Mouse (Mus musculus): ENCODE measurements at regions not wholly inside any gene's neighbourhood (a gene's known extent, or its start where the extent isn't known, plus 50 kb on each side); places are given as distances from the start of the nearest gene placed in this dataset.

GRCm38 (mm10) chr9:88259627-88260026 is 67.4 kb upstream of the Nt5e start:
- no peaks in the 10 kb centered on the region for H3K9me3 ChIP-seq (replicated peaks; ENCODE audit: low read length)
- no peak overlapping the region for H3K27ac ChIP-seq (ENCODE audit: insufficient read depth, low read depth)
- H3K4me2 ChIP-seq (ENCODE audit: insufficient read depth, low read depth, poor library complexity, severe bottlenecking) = no peak overlapping the region
- no peaks in the 10 kb centered on the region for H3K27me3 ChIP-seq (replicated peaks)
- DNase-seq (ENCODE audit: extremely low read depth) = no peak
- H3K4me1 ChIP-seq (ENCODE audit: control insufficient read depth in 1 of 2, insufficient read depth in 2 of 2) = no peaks in the 10 kb centered on the region
- H3K9ac ChIP-seq (ENCODE audit: insufficient read depth, low read depth) = no peak overlapping the region
- no peaks in the 10 kb centered on the region for H3K36me3 ChIP-seq (replicated peaks in 1 of 2; ENCODE audit: control insufficient read depth in 1 of 2, insufficient read depth in 1 of 2, low read length in 1 of 2)
- TF ChIP-seq CTCF (conservative IDR thresholded peaks at IDR 0.05 in 1 of 2, IDR thresholded peaks at IDR 0.05 in 1 of 2; ENCODE audit: low read depth in 2 of 2, low read length in 2 of 2) (no peak), MAZ (IDR thresholded peaks at IDR 0.05; ENCODE audit: low read depth, low read length) (no peak), CHD2 (IDR thresholded peaks at IDR 0.05; ENCODE audit: low read length) (no peak), ZMIZ1 (IDR thresholded peaks at IDR 0.05; ENCODE audit: low read depth, low read length) (no peak), ZNF384 (IDR thresholded peaks at IDR 0.05; ENCODE audit: low read depth, low read length) (no peak), TCF12 (IDR thresholded peaks at IDR 0.05; ENCODE audit: low read depth, low read length) (no peak), MXI1 (IDR thresholded peaks at IDR 0.05; ENCODE audit: low read depth, low read length) (no peak), BHLHE40 (IDR thresholded peaks at IDR 0.05; ENCODE audit: low read depth, low read length) (no peak)
- dilution Hi-C loops (cut with MboI; ENCODE audit: extremely low pct_ligation_motif_present, extremely low pct_unique_long_range_greater_than_20kb, low sequenced_read_pairs) = no loop called here
- H3K79me2 ChIP-seq (replicated peaks; ENCODE audit: control insufficient read depth, extremely low read depth, insufficient read depth, poor library complexity, severe bottlenecking) = no peaks in the 10 kb centered on the region
- in situ Hi-C loops (cut with MboI; ENCODE audit: low pct_ligation_motif_present, low pct_unique_long_range_greater_than_20kb, low sequenced_read_pairs) = no loop called here
- H3K4me3 ChIP-seq (replicated peaks in 1 of 3; ENCODE audit: low read depth in 2 of 3, low read length in 2 of 3, poor library complexity in 1 of 3) = no peak overlapping the region

GRCm38 (mm10) chr9:88260072-88260635 is 66.8 kb upstream of the Nt5e start:
- H3K4me2 ChIP-seq (ENCODE audit: insufficient read depth, low read depth, poor library complexity, severe bottlenecking) = no peak overlapping the region
- H3K4me1 ChIP-seq (ENCODE audit: control insufficient read depth in 1 of 2, insufficient read depth in 2 of 2) = no peaks in the 10 kb centered on the region
- H3K36me3 ChIP-seq (replicated peaks in 1 of 2; ENCODE audit: control insufficient read depth in 1 of 2, insufficient read depth in 1 of 2, low read length in 1 of 2) = no peaks in the 10 kb centered on the region
- H3K27me3 ChIP-seq (replicated peaks) = no peaks in the 10 kb centered on the region
- H3K79me2 ChIP-seq (replicated peaks; ENCODE audit: control insufficient read depth, extremely low read depth, insufficient read depth, poor library complexity, severe bottlenecking) = no peaks in the 10 kb centered on the region
- no peaks in the 10 kb centered on the region for H3K9me3 ChIP-seq (replicated peaks; ENCODE audit: low read length)
- in situ Hi-C loops (cut with MboI; ENCODE audit: low pct_ligation_motif_present, low pct_unique_long_range_greater_than_20kb, low sequenced_read_pairs) = no loop called here
- dilution Hi-C loops (cut with MboI; ENCODE audit: extremely low pct_ligation_motif_present, extremely low pct_unique_long_range_greater_than_20kb, low sequenced_read_pairs) = no loop called here
- TF ChIP-seq BHLHE40 (IDR thresholded peaks at IDR 0.05; ENCODE audit: low read depth, low read length) (no peak), ZKSCAN1 (IDR thresholded peaks at IDR 0.05; ENCODE audit: borderline replicate concordance, low read depth, low read length) (no peak), EP300 (IDR thresholded peaks at IDR 0.05; ENCODE audit: low read length) (no peak), ELF1 (IDR thresholded peaks at IDR 0.05; ENCODE audit: low read depth, low read length) (no peak), USF2 (conservative IDR thresholded peaks at IDR 0.05; ENCODE audit: low read depth, low read length) (no peak), HCFC1 (IDR thresholded peaks at IDR 0.05; ENCODE audit: low read depth, low read length) (no peak), CHD1 (IDR thresholded peaks at IDR 0.05; ENCODE audit: low read depth, low read length) (no peak), SIN3A (IDR thresholded peaks at IDR 0.05; ENCODE audit: low read length) (no peak), UBTF (IDR thresholded peaks at IDR 0.05; ENCODE audit: low read depth, low read length) (no peak)
- no peak overlapping the region for H3K9ac ChIP-seq (ENCODE audit: insufficient read depth, low read depth)
- no peak overlapping the region for H3K27ac ChIP-seq (ENCODE audit: insufficient read depth, low read depth)
- no peak overlapping the region for H3K4me3 ChIP-seq (replicated peaks in 1 of 3; ENCODE audit: low read depth in 2 of 3, low read length in 2 of 3, poor library complexity in 1 of 3)
- no peak for DNase-seq (ENCODE audit: extremely low read depth)
